Mouse (Mus musculus) heart, embryonic 13.5 days (tissue): ENCODE measurements around the gene BC024978. TPM values are rescaled to one million over a fixed set of nuclear protein-coding genes. Genes with fewer than 3 reads are reported as not detected.

Experiments
- ATAC-seq: fragments of 200-750 bp; cut with Nextera tagmentation; 2 replicates; pipeline ENCODE4 v1.8.0; 2017; ENCODE audit warnings: moderate TSS enrichment; ENCODE audit not compliant: insufficient number of reproducible peaks, low FRiP score, low TSS enrichment; ENCODE audit errors: extremely low read depth
- H3K27ac ChIP-seq: fragments of 300-500 bp; sonication (generic); replicated peaks from 2 replicates; pipeline ENCODE4 v1.5.1; 2015; ENCODE audit warnings: moderate library complexity, mild to moderate bottlenecking, inconsistent platforms
- H3K27me3 ChIP-seq: fragments of 300-500 bp; sonication (generic); replicated peaks from 2 replicates; pipeline ENCODE4 v1.6.1; 2015; ENCODE audit warnings: mild to moderate bottlenecking, inconsistent platforms
- H3K36me3 ChIP-seq: fragments of 300-500 bp; sonication (generic); 2 replicates; pipeline ENCODE4 v1.6.1; 2015; ENCODE audit warnings: mild to moderate bottlenecking, inconsistent platforms
- H3K4me1 ChIP-seq: fragments of 300-500 bp; sonication (generic); 2 replicates; pipeline ENCODE4 v1.6.1; 2015; ENCODE audit warnings: inconsistent platforms
- H3K4me2 ChIP-seq: fragments of 300-500 bp; sonication (generic); 2 replicates; pipeline ENCODE4 v1.6.1; 2015; ENCODE audit warnings: inconsistent platforms, mild to moderate bottlenecking, moderate library complexity
- H3K4me3 ChIP-seq: fragments of 300-500 bp; sonication (generic); 2 replicates; pipeline ENCODE4 v1.5.1; 2015; ENCODE audit warnings: moderate library complexity, mild to moderate bottlenecking, inconsistent platforms
- H3K9ac ChIP-seq: fragments of 300-500 bp; sonication (generic); 2 replicates; pipeline ENCODE4 v1.6.1; 2015; ENCODE audit warnings: inconsistent platforms, mild to moderate bottlenecking, moderate library complexity
- H3K9me3 ChIP-seq: fragments of 300-500 bp; sonication (generic); 2 replicates; pipeline ENCODE4 v1.6.1; 2016; ENCODE audit warnings: inconsistent platforms
- WGBS: fragments of 180-500 bp; shearing (Covaris S2); methylation state at CpG from one replicate; pipeline ENCODE4 v1.1.7; 2015; ENCODE audit warnings: mixed read lengths; 5-methylcytosine and 5-hydroxymethylcytosine counted together
- polyA plus RNA-seq: library from polyadenylated mRNA; unstranded; fragments of >200 nt; fragmentation: Nextera tagmentation; extraction: Ambion mirVana; gene quantifications from 2 replicates; pipeline ENCODE4 v1.2.1, GENCODE M21; 2015

The BC024978 gene
- polyA plus RNA-seq, 1 experiment from 2014 or later, result 2.9 TPM

- WGBS, result 82% methylated on average over 11 of the region's 11 CpGs
- Histone ChIP-seq H3K4me3 (0 out of 2 replicates have a peak overlapping the region, but pooled peaks have one; percentile 6), H3K27ac (no peak overlapping the region), H3K36me3 (peaks cover 11% of the 10 kb centered on the region), H3K9ac (peak overlapping the region; percentile 65), H3K9me3 (no peaks in the 10 kb centered on the region), H3K4me2 (peak overlapping the region; percentile 93), H3K27me3 (no peaks in the 10 kb centered on the region), H3K4me1 (peaks cover 51% of the 10 kb centered on the region)
- ATAC-seq, result no peak
Observed at GRCm38 (mm10) chr7:27224877-27225575, 29.4 kb downstream of the BC024978 start.

- peak overlapping the region; percentile 93 for H3K4me2 ChIP-seq
- no peak for ATAC-seq
- H3K36me3 ChIP-seq, result 0 out of 2 replicates have a peak, but pooled peaks cover 5% of the 10 kb centered on the region
- no peaks in the 10 kb centered on the region for H3K9me3 ChIP-seq
- peak overlapping the region; percentile 85 for H3K9ac ChIP-seq
- peaks cover 50% of the 10 kb centered on the region for H3K4me1 ChIP-seq
- H3K27ac ChIP-seq, result no peak overlapping the region
- WGBS, result 32% methylated on average over 9 of the region's 9 CpGs
- peak overlapping the region; percentile 87 for H3K4me3 ChIP-seq
- no peaks in the 10 kb centered on the region for H3K27me3 ChIP-seq
Observed at GRCm38 (mm10) chr7:27227276-27227675, 31.7 kb downstream of the BC024978 start.

GRCm38 (mm10) chr7:27227676-27228075 lies 32.1 kb downstream of the BC024978 start:
- Histone ChIP-seq H3K4me1 (peaks cover 53% of the 10 kb centered on the region), H3K27ac (peak overlapping the region; percentile 89), H3K4me3 (peak overlapping the region; percentile 87), H3K36me3 (0 out of 2 replicates have a peak, but pooled peaks cover 1% of the 10 kb centered on the region), H3K4me2 (peak overlapping the region; percentile 93), H3K9me3 (no peaks in the 10 kb centered on the region), H3K9ac (peak overlapping the region; percentile 85), H3K27me3 (no peaks in the 10 kb centered on the region)
- WGBS, result 1% methylated on average over 10 of the region's 10 CpGs
- ATAC-seq, result no peak

GRCm38 (mm10) chr7:27228281-27228821 lies 32.8 kb downstream of the BC024978 start, which contains the start of gene Itpkc:
Gene Itpkc, minus strand, starts transcription at chr7:27228661.
- no peaks in the 10 kb centered on the region for H3K36me3 ChIP-seq
- H3K4me1 ChIP-seq, result peaks cover 54% of the 10 kb centered on the region
- peak within 1 kb of the TSS; percentile 85 for H3K9ac ChIP-seq
- no peaks in the 10 kb centered on the region for H3K27me3 ChIP-seq
- H3K27ac ChIP-seq, result peak within 1 kb of the TSS; percentile 89
- ATAC-seq, result peak; percentile 68
- no peaks in the 10 kb centered on the region for H3K9me3 ChIP-seq
- H3K4me2 ChIP-seq, result peak within 1 kb of the TSS; percentile 93
- H3K4me3 ChIP-seq, result peak within 1 kb of the TSS; percentile 87
- WGBS, result under 1% methylated on average over 48 of the region's 49 CpGs

- Histone ChIP-seq H3K4me2 (peak overlapping the region; percentile 93), H3K9me3 (no peaks in the 10 kb centered on the region), H3K27ac (peak overlapping the region; percentile 89), H3K4me1 (peaks cover 57% of the 10 kb centered on the region), H3K36me3 (no peaks in the 10 kb centered on the region), H3K27me3 (no peaks in the 10 kb centered on the region), H3K9ac (peak overlapping the region; percentile 85), H3K4me3 (peak overlapping the region; percentile 87)
- no peak for ATAC-seq
- WGBS, result 20% methylated on average over 6 of the region's 6 CpGs
Observed at GRCm38 (mm10) chr7:27228865-27229264, 33.3 kb downstream of the BC024978 start.

- WGBS, result 70% methylated on average over 4 of the region's 4 CpGs
- 0 out of 2 replicates have a peak, but pooled peaks cover 2% of the 10 kb centered on the region for H3K36me3 ChIP-seq
- H3K27me3 ChIP-seq, result no peaks in the 10 kb centered on the region
- H3K9ac ChIP-seq, result no peak overlapping the region
- no peak for ATAC-seq
- H3K4me2 ChIP-seq, result no peak overlapping the region
- no peak overlapping the region for H3K4me3 ChIP-seq
- no peaks in the 10 kb centered on the region for H3K9me3 ChIP-seq
- H3K4me1 ChIP-seq, result peaks cover 40% of the 10 kb centered on the region
- H3K27ac ChIP-seq, result no peak overlapping the region
Observed at GRCm38 (mm10) chr7:27230781-27231180, 35.2 kb downstream of the BC024978 start.

GRCm38 (mm10) chr7:27231693-27232331 lies 36.2 kb downstream of the BC024978 start:
- H3K9me3 ChIP-seq, result no peaks in the 10 kb centered on the region
- WGBS, result 65% methylated on average over 7 of the region's 7 CpGs
- peak overlapping the region; percentile 45; the same call in 1 of the 2 replicates for H3K27ac ChIP-seq
- H3K36me3 ChIP-seq, result 0 out of 2 replicates have a peak, but pooled peaks cover 5% of the 10 kb centered on the region
- no peak overlapping the region for H3K4me3 ChIP-seq
- no peaks in the 10 kb centered on the region for H3K27me3 ChIP-seq
- ATAC-seq, result no peak
- H3K9ac ChIP-seq, result no peak overlapping the region
- peaks cover 30% of the 10 kb centered on the region for H3K4me1 ChIP-seq
- 0 out of 2 replicates have a peak overlapping the region, but pooled peaks have one; percentile 80 for H3K4me2 ChIP-seq

GRCm38 (mm10) chr7:27232781-27233281 lies 37.2 kb downstream of the BC024978 start, which contains the start of gene Coq8b:
Gene Coq8b, plus strand, starts transcription at chr7:27233023.
- H3K27ac ChIP-seq, result peak within 1 kb of the TSS; percentile 67
- peak within 1 kb of the TSS; percentile 80 for H3K4me2 ChIP-seq
- H3K9me3 ChIP-seq, result no peaks in the 10 kb centered on the region
- no peaks in the 10 kb centered on the region for H3K27me3 ChIP-seq
- WGBS, result 1% methylated on average over 25 of the region's 25 CpGs
- H3K9ac ChIP-seq, result peak within 1 kb of the TSS; percentile 81
- H3K36me3 ChIP-seq, result peaks cover 13% of the 10 kb centered on the region
- peak; percentile 84 for ATAC-seq
- H3K4me3 ChIP-seq, result peak within 1 kb of the TSS; percentile 69
- peaks cover 20% of the 10 kb centered on the region for H3K4me1 ChIP-seq

- Histone ChIP-seq H3K27me3 (no peaks in the 10 kb centered on the region), H3K4me3 (peak overlapping the region; percentile 69), H3K9me3 (no peaks in the 10 kb centered on the region), H3K36me3 (peaks cover 16% of the 10 kb centered on the region), H3K4me2 (peak overlapping the region; percentile 80), H3K27ac (peak overlapping the region; percentile 67), H3K9ac (peak overlapping the region; percentile 81), H3K4me1 (peaks cover 19% of the 10 kb centered on the region)
- WGBS, result 6% methylated on average over 6 of the region's 6 CpGs
- no peak for ATAC-seq
Observed at GRCm38 (mm10) chr7:27233300-27233699, 37.7 kb downstream of the BC024978 start.

GRCm38 (mm10) chr7:27235726-27236125 lies 40.1 kb downstream of the BC024978 start:
- Histone ChIP-seq H3K4me3 (no peak overlapping the region), H3K27ac (no peak overlapping the region), H3K4me1 (peaks cover 14% of the 10 kb centered on the region), H3K9me3 (no peaks in the 10 kb centered on the region), H3K9ac (no peak overlapping the region), H3K27me3 (no peaks in the 10 kb centered on the region), H3K4me2 (no peak overlapping the region), H3K36me3 (peaks cover 33% of the 10 kb centered on the region)
- ATAC-seq, result no peak
- WGBS, result 84% methylated on average over 2 of the region's 2 CpGs

- Histone ChIP-seq H3K4me3 (no peak overlapping the region), H3K4me1 (peaks cover 9% of the 10 kb centered on the region), H3K27ac (no peak overlapping the region), H3K27me3 (no peaks in the 10 kb centered on the region), H3K36me3 (peaks cover 49% of the 10 kb centered on the region), H3K4me2 (no peak overlapping the region), H3K9ac (no peak overlapping the region), H3K9me3 (no peaks in the 10 kb centered on the region)
- 89% methylated on average over 2 of the region's 2 CpGs for WGBS
- ATAC-seq, result no peak
Observed at GRCm38 (mm10) chr7:27237527-27237926, 41.9 kb downstream of the BC024978 start.
